Mouse (Mus musculus) embryonic facial prominence, embryonic 15.5 days (tissue): ENCODE results near the gene Gm17428. TPM values are rescaled to one million over a fixed set of nuclear protein-coding genes. Genes with fewer than 3 reads are reported as not detected.
"Not testable (repeated sequence)": the region's sequence is repeated elsewhere in the genome, so short reads cannot be mapped to it uniquely, and the experiment has no call there.

Experiments used
- ATAC-seq: fragments of 200-750 bp; cut with Nextera tagmentation; 2 replicates; pipeline ENCODE4 v1.8.0; 2017; ENCODE audit warnings: low read depth, moderate TSS enrichment; ENCODE audit not compliant: insufficient number of reproducible peaks, low FRiP score, low TSS enrichment
- H3K27ac ChIP-seq: fragments of 300-500 bp; sonication (generic); replicated peaks from 2 replicates; pipeline ENCODE4 v1.5.1; 2015; ENCODE audit warnings: mild to moderate bottlenecking, inconsistent platforms
- H3K27me3 ChIP-seq: fragments of 300-500 bp; sonication (generic); 2 replicates; pipeline ENCODE4 v1.6.1; 2015; ENCODE audit warnings: inconsistent platforms
- H3K36me3 ChIP-seq: fragments of 300-500 bp; sonication (generic); 2 replicates; pipeline ENCODE4 v1.6.1; 2015; ENCODE audit warnings: mild to moderate bottlenecking, inconsistent platforms
- H3K4me1 ChIP-seq: fragments of 300-500 bp; sonication (generic); 2 replicates; pipeline ENCODE4 v1.6.1; 2015; ENCODE audit warnings: inconsistent platforms
- H3K4me2 ChIP-seq: fragments of 300-500 bp; sonication (generic); replicated peaks from 2 replicates; pipeline ENCODE4 v1.6.1; 2015; ENCODE audit warnings: mild to moderate bottlenecking, inconsistent platforms
- H3K4me3 ChIP-seq: fragments of 300-500 bp; sonication (generic); replicated peaks from 2 replicates; pipeline ENCODE4 v1.5.1; 2015; ENCODE audit warnings: mild to moderate bottlenecking, inconsistent platforms
- H3K9ac ChIP-seq: fragments of 300-500 bp; sonication (generic); 2 replicates; pipeline ENCODE4 v1.6.1; 2015; ENCODE audit warnings: inconsistent platforms
- H3K9me3 ChIP-seq: fragments of 300-500 bp; sonication (generic); replicated peaks from 2 replicates; pipeline ENCODE4 v1.6.1; 2016; ENCODE audit warnings: inconsistent platforms
- WGBS: fragments of 180-500 bp; shearing (Covaris S2); methylation state at CpG from one replicate; pipeline ENCODE4 v1.1.7; 2015; 5-methylcytosine and 5-hydroxymethylcytosine counted together
- polyA plus RNA-seq: library from polyadenylated mRNA; unstranded; fragments of >200 nt; fragmentation: Nextera tagmentation; extraction: Ambion mirVana; gene quantifications from 2 replicates; pipeline ENCODE4 v1.2.1, GENCODE M21; 2015

Gm17428 gene
- polyA plus RNA-seq, 1 experiment from 2014 or later = not detected

GRCm38 (mm10) chr14:54993636-54994035, 16.9 kb downstream of the Gm17428 start:
- H3K4me1 ChIP-seq = peaks cover 17% of the 10 kb centered on the region
- H3K36me3 ChIP-seq = no peaks in the 10 kb centered on the region
- ATAC-seq = no peak
- no peak overlapping the region for H3K4me2 ChIP-seq
- no peaks in the 10 kb centered on the region for H3K27me3 ChIP-seq
- H3K9ac ChIP-seq = no peak overlapping the region
- H3K27ac ChIP-seq = no peak overlapping the region
- no peak overlapping the region for H3K4me3 ChIP-seq
- WGBS = 60% methylated on average over 10 of the region's 10 CpGs
- no peaks in the 10 kb centered on the region for H3K9me3 ChIP-seq

DNA sequence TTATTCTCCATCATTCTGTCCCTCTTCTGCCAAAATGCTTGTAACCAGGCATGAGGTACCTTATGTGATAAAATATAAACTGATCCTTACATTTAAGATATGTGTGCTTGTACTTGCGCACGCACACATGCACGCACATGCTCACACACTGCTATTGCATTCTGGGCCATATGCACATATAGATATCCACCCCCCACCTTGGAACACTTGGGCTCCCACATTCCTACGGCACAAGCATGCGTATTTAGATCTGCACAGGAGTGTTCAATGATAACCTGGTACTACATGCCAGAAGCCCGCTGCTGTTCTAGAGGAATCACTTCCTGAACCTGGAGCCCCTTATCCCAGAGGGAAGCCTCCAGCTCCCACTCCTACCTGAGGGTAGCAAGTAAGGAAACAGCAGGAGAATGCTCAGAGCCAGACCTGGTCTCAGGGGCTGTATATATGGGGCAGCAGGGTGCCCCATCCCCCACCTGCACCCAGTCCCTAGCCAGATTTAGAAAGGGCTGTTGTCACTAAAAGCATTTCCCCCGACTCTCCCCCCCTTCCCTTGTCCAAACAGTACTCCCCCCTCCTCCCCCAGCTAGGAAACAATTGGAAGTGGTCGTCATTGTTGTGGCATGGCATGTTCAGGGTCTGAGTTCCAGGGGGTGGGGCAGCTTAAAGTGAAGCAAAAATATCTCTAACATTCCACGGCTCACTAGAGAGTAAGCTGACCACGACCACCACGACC, 17.6 kb downstream of the Gm17428 start, which contains the start of gene Myh7:
Gene Myh7, minus strand, starts transcription at position 491 of the 733 bp plus-strand sequence.
- 49% methylated on average over 11 of the region's 11 CpGs for WGBS
- peaks cover 17% of the 10 kb centered on the region for H3K4me1 ChIP-seq
- no peaks in the 10 kb centered on the region for H3K9me3 ChIP-seq
- H3K4me3 ChIP-seq = no peak within 1 kb of the TSS
- ATAC-seq = no peak
- no peak within 1 kb of the TSS for H3K4me2 ChIP-seq
- H3K36me3 ChIP-seq = no peaks in the 10 kb centered on the region
- 0 out of 2 replicates have a peak within 1 kb of the TSS, but pooled peaks have one; percentile 41 for H3K27ac ChIP-seq
- no peaks in the 10 kb centered on the region for H3K27me3 ChIP-seq
- H3K9ac ChIP-seq = no peak within 1 kb of the TSS

GRCm38 (mm10) chr14:54994869-54995186, 18.1 kb downstream of the Gm17428 start:
- peaks cover 17% of the 10 kb centered on the region for H3K4me1 ChIP-seq
- no peak for ATAC-seq
- no peaks in the 10 kb centered on the region for H3K27me3 ChIP-seq
- no peak overlapping the region for H3K4me3 ChIP-seq
- no peak overlapping the region for H3K27ac ChIP-seq
- H3K4me2 ChIP-seq = no peak overlapping the region
- no peaks in the 10 kb centered on the region for H3K9me3 ChIP-seq
- no peaks in the 10 kb centered on the region for H3K36me3 ChIP-seq
- H3K9ac ChIP-seq = no peak overlapping the region

GRCm38 (mm10) chr14:54995457-54996138, 18.9 kb downstream of the Gm17428 start:
- no peaks in the 10 kb centered on the region for H3K27me3 ChIP-seq
- no peak overlapping the region for H3K4me2 ChIP-seq
- no peak overlapping the region for H3K4me3 ChIP-seq
- 33% methylated on average over 14 of the region's 14 CpGs for WGBS
- peaks cover 17% of the 10 kb centered on the region for H3K4me1 ChIP-seq
- H3K36me3 ChIP-seq = no peaks in the 10 kb centered on the region
- 0 out of 2 replicates have a peak overlapping the region, but pooled peaks have one; percentile 41 for H3K27ac ChIP-seq
- H3K9ac ChIP-seq = no peak overlapping the region
- ATAC-seq = no peak
- H3K9me3 ChIP-seq = no peaks in the 10 kb centered on the region

DNA sequence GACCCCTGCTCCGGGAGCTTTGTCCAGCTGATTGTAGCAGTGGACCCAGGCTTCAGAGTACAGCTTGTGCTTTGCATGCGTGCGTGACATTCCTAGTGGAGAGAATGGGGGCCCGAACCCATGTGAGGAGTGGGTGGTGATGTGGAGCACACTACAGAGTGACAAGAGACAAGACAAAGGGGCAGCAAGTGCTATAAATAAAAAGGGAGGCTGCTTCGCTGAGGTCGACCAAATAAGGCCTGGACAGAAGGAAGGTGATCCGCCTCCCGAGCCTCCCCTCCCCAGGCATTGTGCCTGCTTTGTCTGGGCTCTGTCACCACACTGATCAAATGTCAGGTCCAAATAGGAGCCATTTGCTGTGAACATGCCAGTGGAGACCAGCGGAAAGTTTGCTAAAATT, 20.1 kb downstream of the Gm17428 start:
- Histone ChIP-seq H3K36me3 (no peaks in the 10 kb centered on the region), H3K4me3 (no peak overlapping the region), H3K27ac (peak overlapping the region; percentile 66), H3K4me1 (peaks cover 17% of the 10 kb centered on the region), H3K4me2 (no peak overlapping the region), H3K9me3 (no peaks in the 10 kb centered on the region), H3K27me3 (no peaks in the 10 kb centered on the region), H3K9ac (no peak overlapping the region)
- WGBS = 52% methylated on average over 9 of the region's 9 CpGs
- 0 out of 2 replicates have a peak, but pooled peaks have one; percentile 36 for ATAC-seq

DNA sequence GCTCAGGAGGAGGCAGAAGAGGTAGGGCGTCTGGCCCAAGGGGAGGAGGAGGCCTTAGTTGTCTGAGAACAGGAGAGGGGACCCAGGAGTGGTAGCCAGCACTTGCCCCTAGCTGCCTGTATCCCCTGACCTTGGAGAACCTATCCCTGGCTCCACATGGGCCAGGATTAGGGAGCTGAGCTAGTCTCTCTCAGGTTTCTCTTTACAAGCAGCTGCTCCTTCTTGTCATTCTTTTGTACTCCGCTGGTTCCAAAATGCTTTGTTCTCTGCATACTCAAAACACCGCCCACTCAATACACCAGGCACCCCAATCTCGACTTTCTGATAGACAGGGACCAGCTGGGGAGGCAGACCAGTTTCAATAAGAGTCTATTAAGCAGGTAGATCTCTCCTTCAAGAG, 20.6 kb downstream of the Gm17428 start:
- ATAC-seq = peak; percentile 61; the same call in 1 of the 2 replicates
- Histone ChIP-seq H3K4me1 (peaks cover 17% of the 10 kb centered on the region), H3K9me3 (no peaks in the 10 kb centered on the region), H3K36me3 (no peaks in the 10 kb centered on the region), H3K4me3 (no peak overlapping the region), H3K27ac (peak overlapping the region; percentile 66; the same call in 1 of the 2 replicates), H3K9ac (no peak overlapping the region), H3K4me2 (no peak overlapping the region), H3K27me3 (no peaks in the 10 kb centered on the region)
- 46% methylated on average over 4 of the region's 4 CpGs for WGBS

DNA sequence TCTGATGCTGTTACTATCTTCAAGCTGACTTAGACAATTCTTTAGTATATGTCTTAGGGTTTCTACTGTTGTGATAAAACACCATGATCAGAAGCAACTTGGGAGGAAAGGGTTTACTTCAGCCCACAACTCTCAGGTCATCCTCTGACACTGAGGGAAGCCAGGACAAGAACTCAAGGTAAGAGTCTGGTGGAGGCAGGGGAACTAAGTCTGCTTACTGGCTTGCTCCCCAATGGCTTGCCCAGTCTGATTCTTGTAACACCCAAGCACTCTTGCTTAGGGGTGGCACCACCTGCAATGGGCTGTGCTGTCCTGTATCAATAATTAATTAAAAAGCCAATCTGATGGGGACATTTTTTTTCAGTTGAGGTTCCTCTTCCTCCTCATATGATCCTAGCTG, 21.9 kb downstream of the Gm17428 start:
- Histone ChIP-seq H3K9me3 (no peaks in the 10 kb centered on the region), H3K4me1 (peaks cover 23% of the 10 kb centered on the region), H3K36me3 (no peaks in the 10 kb centered on the region), H3K4me3 (no peak overlapping the region), H3K27ac (no peak overlapping the region), H3K27me3 (no peaks in the 10 kb centered on the region), H3K4me2 (no peak overlapping the region), H3K9ac (no peak overlapping the region)
- ATAC-seq = no peak

DNA sequence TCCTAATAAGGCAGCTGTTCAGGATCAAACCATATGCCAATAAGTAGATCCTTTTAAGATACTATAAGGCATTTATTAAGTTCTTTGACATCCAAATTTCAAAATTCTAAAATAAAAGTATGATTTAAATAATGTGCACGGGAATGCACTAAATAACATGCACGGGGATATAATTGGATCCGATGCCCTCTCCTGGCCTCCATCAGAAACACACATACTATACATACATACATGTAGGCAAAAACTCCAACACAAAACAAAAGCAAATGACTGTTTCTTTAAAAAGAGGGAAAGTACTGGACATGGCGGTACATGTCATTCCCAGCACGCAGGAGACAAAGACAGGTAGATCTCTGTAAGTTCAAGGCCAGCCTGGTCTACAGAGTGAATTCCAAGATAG, 23.1 kb downstream of the Gm17428 start:
- H3K36me3 ChIP-seq, H3K27me3 ChIP-seq, H3K27ac ChIP-seq, H3K9ac ChIP-seq, H3K9me3 ChIP-seq, H3K4me3 ChIP-seq, ATAC-seq, H3K4me2 ChIP-seq: not testable (repeated sequence)
- WGBS = 75% methylated on average over 5 of the region's 5 CpGs
- peaks cover 16% of the 10 kb centered on the region for H3K4me1 ChIP-seq

- WGBS = 76% methylated on average over 6 of the region's 6 CpGs
- Histone ChIP-seq H3K27me3 (no peaks in the 10 kb centered on the region), H3K27ac (no peak overlapping the region)
Measured at GRCm38 (mm10) chr14:55000814-55001213, 24.1 kb downstream of the Gm17428 start.

GRCm38 (mm10) chr14:55001446-55001845, 24.7 kb downstream of the Gm17428 start:
- WGBS = 100% methylated on average over 2 of the region's 2 CpGs
- ATAC-seq = no peak

More at GRCm38 (mm10) chr14:55000814-55001213, 24.1 kb downstream of the Gm17428 start:
- Histone ChIP-seq H3K4me3 (no peak overlapping the region), H3K9me3 (no peaks in the 10 kb centered on the region), H3K9ac (no peak overlapping the region), H3K36me3 (no peaks in the 10 kb centered on the region), H3K4me1 (peaks cover 12% of the 10 kb centered on the region), H3K4me2 (no peak overlapping the region)
- no peak for ATAC-seq

GRCm38 (mm10) chr14:55001938-55002686, 25.4 kb downstream of the Gm17428 start:
- Histone ChIP-seq H3K36me3 (no peaks in the 10 kb centered on the region), H3K27ac (no peak overlapping the region), H3K4me1 (peaks cover 10% of the 10 kb centered on the region), H3K27me3 (no peaks in the 10 kb centered on the region), H3K9ac (no peak overlapping the region), H3K4me3 (no peak overlapping the region), H3K9me3 (no peaks in the 10 kb centered on the region), H3K4me2 (no peak overlapping the region)
- 40% methylated on average over 12 of the region's 12 CpGs for whole genome bisulfite sequencing
- ATAC-seq = no peak

More at GRCm38 (mm10) chr14:55001446-55001845, 24.7 kb downstream of the Gm17428 start:
- H3K4me3 ChIP-seq = no peak overlapping the region
- no peaks in the 10 kb centered on the region for H3K36me3 ChIP-seq
- peaks cover 11% of the 10 kb centered on the region for H3K4me1 ChIP-seq
- H3K27me3 ChIP-seq = no peaks in the 10 kb centered on the region
- H3K27ac ChIP-seq = no peak overlapping the region
- H3K9ac ChIP-seq = no peak overlapping the region
- no peaks in the 10 kb centered on the region for H3K9me3 ChIP-seq
- no peak overlapping the region for H3K4me2 ChIP-seq
